11 mouse cellular contexts compared by ENCODE assay signal in genomic region chr2:171633355-171634097, GRCm38 (mm10).
DNase-seq lines count a peak whose midpoint lies in the region; ATAC-seq and TF ChIP-seq lines count a peak whose summit lies in the region.
"Had no signal": no experiment of that assay in that cellular context is flagged by ENCODE, and none has a peak within 500 bp of the region (broad histone marks: within the 10 kb centered on the region; RNA-seq: fewer than 3 reads in every experiment).

No protein-coding gene starts in this region.

- H3K4me2 ChIP-seq in hindbrain, embryonic 11.5 days (replicated peaks; ENCODE audit: low read depth, low read length): no peak overlapping the region
- no peak overlapping the region for H3K4me2 ChIP-seq in hindbrain, embryonic 13.5 days
- H3K4me2 ChIP-seq in embryonic facial prominence, embryonic 14.5 days (ENCODE audit: low read depth, low read length): no peak overlapping the region
- peak overlapping the region; percentile 43 for H3K4me2 ChIP-seq in intestine, postnatal 0 days (replicated peaks; ENCODE audit: low read depth)
- no peak overlapping the region for H3K4me2 ChIP-seq in lung, embryonic 16.5 days (ENCODE audit: low read depth, low read length)

- H3K4me3 ChIP-seq in hindbrain, embryonic 11.5 days (ENCODE audit: low read depth, low read length): no peak overlapping the region
- H3K4me3 ChIP-seq in hindbrain, embryonic 13.5 days: no peak overlapping the region
- no peak overlapping the region for H3K4me3 ChIP-seq in embryonic facial prominence, embryonic 14.5 days (ENCODE audit: low read depth, low read length)
- no peak overlapping the region for H3K4me3 ChIP-seq in intestine, postnatal 0 days (ENCODE audit: low read depth, low read length)
- H3K4me3 ChIP-seq in lung, embryonic 16.5 days (ENCODE audit: low read length): no peak overlapping the region

- H3K27ac ChIP-seq in hindbrain, embryonic 11.5 days (ENCODE audit: low read depth, low read length): no peak overlapping the region
- H3K27ac ChIP-seq in hindbrain, embryonic 13.5 days: no peak overlapping the region
- H3K27ac ChIP-seq in embryonic facial prominence, embryonic 14.5 days (replicated peaks; ENCODE audit: low read depth, low read length): peak overlapping the region; percentile 58
- no peak overlapping the region for H3K27ac ChIP-seq in intestine, postnatal 0 days (ENCODE audit: low read depth, low read length)
- H3K27ac ChIP-seq in lung, embryonic 16.5 days (ENCODE audit: low read length): no peak overlapping the region
- H3K27ac ChIP-seq: liver, embryonic 14.5 days had no signal

- H3K9ac ChIP-seq in hindbrain, embryonic 11.5 days (ENCODE audit: low read depth, low read length): no peak overlapping the region
- H3K9ac ChIP-seq in hindbrain, embryonic 13.5 days: no peak overlapping the region
- no peak overlapping the region for H3K9ac ChIP-seq in embryonic facial prominence, embryonic 14.5 days (ENCODE audit: low read depth, low read length)
- H3K9ac ChIP-seq in intestine, postnatal 0 days (ENCODE audit: low read depth, low read length): no peak overlapping the region
- H3K9ac ChIP-seq in lung, embryonic 16.5 days (ENCODE audit: low read length): no peak overlapping the region
- H3K9ac ChIP-seq: liver, embryonic 14.5 days had no signal

- ATAC-seq in hindbrain, embryonic 11.5 days (ENCODE audit: low FRiP score): no peak
- no peak for ATAC-seq in hindbrain, embryonic 13.5 days (ENCODE audit: low FRiP score)
- ATAC-seq in embryonic facial prominence, embryonic 14.5 days (ENCODE audit: low read depth): peak; percentile 70; the same call in 1 of the 2 replicates
- ATAC-seq in intestine, postnatal 0 days: peak; percentile 80
- peak; percentile 49 for ATAC-seq in lung, embryonic 16.5 days (ENCODE audit: low read depth)
- ATAC-seq: forebrain, embryonic 14.5 days had no signal

- H3K36me3 ChIP-seq in hindbrain, embryonic 11.5 days (ENCODE audit: control insufficient read depth, insufficient read depth, low read length): no peaks in the 10 kb centered on the region
- no peaks in the 10 kb centered on the region for H3K36me3 ChIP-seq in hindbrain, embryonic 13.5 days
- H3K36me3 ChIP-seq in embryonic facial prominence, embryonic 14.5 days (ENCODE audit: control insufficient read depth, insufficient read depth, low read length): no peaks in the 10 kb centered on the region
- H3K36me3 ChIP-seq in intestine, postnatal 0 days (ENCODE audit: control insufficient read depth, insufficient read depth): no peaks in the 10 kb centered on the region
- no peaks in the 10 kb centered on the region for H3K36me3 ChIP-seq in lung, embryonic 16.5 days (ENCODE audit: control insufficient read depth, insufficient read depth, low read length)

- no peaks in the 10 kb centered on the region for H3K4me1 ChIP-seq in hindbrain, embryonic 11.5 days (replicated peaks; ENCODE audit: control insufficient read depth, insufficient read depth, low read length)
- peaks cover 22% of the 10 kb centered on the region; the same call in 1 of the 2 replicates for H3K4me1 ChIP-seq in hindbrain, embryonic 13.5 days (replicated peaks)
- H3K4me1 ChIP-seq in embryonic facial prominence, embryonic 14.5 days (ENCODE audit: control insufficient read depth, insufficient read depth, low read length): peaks cover 12% of the 10 kb centered on the region
- H3K4me1 ChIP-seq in intestine, postnatal 0 days (replicated peaks; ENCODE audit: control insufficient read depth, insufficient read depth, low read length): no peaks in the 10 kb centered on the region
- no peaks in the 10 kb centered on the region for H3K4me1 ChIP-seq in lung, embryonic 16.5 days (replicated peaks; ENCODE audit: control insufficient read depth, insufficient read depth, low read length)

- 53% methylated on average over 15 of the region's 15 CpGs for WGBS in hindbrain, embryonic 11.5 days
- WGBS in hindbrain, embryonic 13.5 days: 45% methylated on average over 15 of the region's 15 CpGs
- 20% methylated on average over 15 of the region's 15 CpGs for WGBS in embryonic facial prominence, embryonic 14.5 days
- 16% methylated on average over 15 of the region's 15 CpGs for WGBS in intestine, postnatal 0 days
- 59% methylated on average over 15 of the region's 15 CpGs for WGBS in lung, embryonic 16.5 days

- no peaks in the 10 kb centered on the region for H3K9me3 ChIP-seq in hindbrain, embryonic 11.5 days (ENCODE audit: control insufficient read depth, low read length)
- H3K9me3 ChIP-seq in hindbrain, embryonic 13.5 days: no peaks in the 10 kb centered on the region
- H3K9me3 ChIP-seq in embryonic facial prominence, embryonic 14.5 days (ENCODE audit: control insufficient read depth, low read length): no peaks in the 10 kb centered on the region
- H3K9me3 ChIP-seq in intestine, postnatal 0 days (ENCODE audit: control insufficient read depth): no peaks in the 10 kb centered on the region
- no peaks in the 10 kb centered on the region for H3K9me3 ChIP-seq in lung, embryonic 16.5 days (ENCODE audit: control insufficient read depth, low read length)

- H3K27me3 ChIP-seq in hindbrain, embryonic 11.5 days (ENCODE audit: control insufficient read depth, insufficient read depth, low read length): no peaks in the 10 kb centered on the region
- no peaks in the 10 kb centered on the region for H3K27me3 ChIP-seq in hindbrain, embryonic 13.5 days
- H3K27me3 ChIP-seq in embryonic facial prominence, embryonic 14.5 days (replicated peaks; ENCODE audit: control insufficient read depth, insufficient read depth, low read length): no peaks in the 10 kb centered on the region
- H3K27me3 ChIP-seq in intestine, postnatal 0 days (replicated peaks; ENCODE audit: control insufficient read depth, insufficient read depth, low read length): no peaks in the 10 kb centered on the region
- H3K27me3 ChIP-seq in lung, embryonic 16.5 days (ENCODE audit: control insufficient read depth, insufficient read depth, low read depth, low read length): no peaks in the 10 kb centered on the region
- H3K27me3 ChIP-seq: CH12.LX had no signal

- no peak for TF ChIP-seq CTCF in intestine, postnatal 0 days (IDR thresholded peaks at IDR 0.05; ENCODE audit: low read depth)

- peak; percentile 16 for DNase-seq in hindbrain, embryonic 11.5 days (ENCODE audit: low spot score)
- DNase-seq in embryonic facial prominence, embryonic 14.5 days (ENCODE audit: low spot score): peak; percentile 88
- DNase-seq in B cell, adult 2 months: no peak
- DNase-seq in thymus, postnatal 4 days: no peak
- no peak for DNase-seq in spleen, adult 12 weeks (ENCODE audit: low spot score)

Comparison
In these comparisons a context has a peak if more than half of its experiments do, and no peak if none do; other contexts are left out.
1. ATAC-seq: peak in embryonic facial prominence, embryonic 14.5 days (single experiment), intestine, postnatal 0 days (single experiment) and lung, embryonic 16.5 days (single experiment); none in hindbrain, embryonic 11.5 days (single experiment) and hindbrain, embryonic 13.5 days (single experiment).
2. DNase-seq: peak in hindbrain, embryonic 11.5 days (single experiment) and embryonic facial prominence, embryonic 14.5 days (single experiment); none in B cell, adult 2 months (0 of 2), thymus, postnatal 4 days (single experiment) and spleen, adult 12 weeks (single experiment).